Mouse (Mus musculus) embryonic facial prominence, embryonic 12.5 days (tissue): ENCODE data around the gene Epp13. TPM values are rescaled to one million over a fixed set of nuclear protein-coding genes. Genes with fewer than 3 reads are reported as not detected.
"Not testable (repeated sequence)": the region's sequence is repeated elsewhere in the genome, so short reads cannot be mapped to it uniquely, and the experiment has no call there.

Source experiments
- ATAC-seq: fragments of 200-750 bp; cut with Nextera tagmentation; 2 replicates; pipeline ENCODE4 v1.8.0; 2017; ENCODE audit not compliant: insufficient number of reproducible peaks, insufficient read depth, low FRiP score, low TSS enrichment
- H3K27ac ChIP-seq: fragments of 300-500 bp; sonication (generic); 2 replicates; pipeline ENCODE4 v1.5.1; 2016; ENCODE audit warnings: mild to moderate bottlenecking
- H3K27me3 ChIP-seq: fragments of 300-500 bp; sonication (generic); 2 replicates; pipeline ENCODE4 v1.6.1; 2016; ENCODE audit warnings: mild to moderate bottlenecking, moderate library complexity
- H3K36me3 ChIP-seq: fragments of 300-500 bp; sonication (generic); 2 replicates; pipeline ENCODE4 v1.6.1; 2016; ENCODE audit warnings: mild to moderate bottlenecking
- H3K4me1 ChIP-seq: fragments of 300-500 bp; sonication (generic); 2 replicates; pipeline ENCODE4 v1.6.1; 2016
- H3K4me2 ChIP-seq: fragments of 300-500 bp; sonication (generic); replicated peaks from 2 replicates; pipeline ENCODE4 v1.6.1; 2016; ENCODE audit warnings: mild to moderate bottlenecking, moderate library complexity
- H3K4me3 ChIP-seq: fragments of 300-500 bp; sonication (generic); 2 replicates; pipeline ENCODE4 v1.5.1; 2016; ENCODE audit warnings: mild to moderate bottlenecking
- H3K9ac ChIP-seq: fragments of 300-500 bp; sonication (generic); 2 replicates; pipeline ENCODE4 v1.6.1; 2016; ENCODE audit warnings: mild to moderate bottlenecking, moderate library complexity
- H3K9me3 ChIP-seq: fragments of 300-500 bp; sonication (generic); 2 replicates; pipeline ENCODE4 v1.6.1; 2016; ENCODE audit warnings: mild to moderate bottlenecking, moderate library complexity
- WGBS: fragments of 180-500 bp; shearing (Covaris S2); methylation state at CpG from one replicate; pipeline ENCODE4 v1.1.7; 2016; 5-methylcytosine and 5-hydroxymethylcytosine counted together
- polyA plus RNA-seq: library from polyadenylated mRNA; unstranded; fragments of >200 nt; fragmentation: Nextera tagmentation; extraction: Ambion mirVana; gene quantifications from 2 replicates; pipeline ENCODE4 v1.2.1, GENCODE M21; 2016

Gene Epp13
- polyA plus RNA-seq: not detected in 2 replicates

- Histone ChIP-seq H3K4me1 (no peaks in the 10 kb centered on the region), H3K27me3 (no peaks in the 10 kb centered on the region), H3K9ac (no peak within 1 kb of the TSS), H3K9me3 (peaks cover 7% of the 10 kb centered on the region), H3K4me3 (no peak within 1 kb of the TSS), H3K27ac (no peak within 1 kb of the TSS), H3K36me3 (no peaks in the 10 kb centered on the region), H3K4me2 (no peak within 1 kb of the TSS)
- no peak for ATAC-seq
- WGBS: 79% methylated on average over 6 of the region's 6 CpGs
Observed at GRCm38 (mm10) chr7:6252410-6252809, at the start of gene Epp13. Epp13 (plus strand) TSS chr7:6252710.

- WGBS: 71% methylated on average over 3 of the region's 3 CpGs
- H3K9ac ChIP-seq: no peak overlapping the region
- H3K4me3 ChIP-seq: no peak overlapping the region
- no peaks in the 10 kb centered on the region for H3K27me3 ChIP-seq
- H3K4me1 ChIP-seq: no peaks in the 10 kb centered on the region
- no peak overlapping the region for H3K27ac ChIP-seq
- peaks cover 5% of the 10 kb centered on the region; the same call in 1 of the 2 replicates for H3K9me3 ChIP-seq
- no peak for ATAC-seq
- no peaks in the 10 kb centered on the region for H3K36me3 ChIP-seq
- H3K4me2 ChIP-seq: no peak overlapping the region
Observed at GRCm38 (mm10) chr7:6204200-6204599, 48.3 kb upstream of the Epp13 start.

GRCm38 (mm10) chr7:6213144-6213543, 39.4 kb upstream of the Epp13 start:
- WGBS: 42% methylated on average over 5 of the region's 5 CpGs
- no peak overlapping the region for H3K4me3 ChIP-seq
- H3K4me1 ChIP-seq: no peaks in the 10 kb centered on the region
- H3K36me3 ChIP-seq: no peaks in the 10 kb centered on the region
- H3K4me2 ChIP-seq: no peak overlapping the region
- 0 out of 2 replicates have a peak, but pooled peaks cover 2% of the 10 kb centered on the region for H3K9me3 ChIP-seq
- no peak overlapping the region for H3K9ac ChIP-seq
- H3K27me3 ChIP-seq: no peaks in the 10 kb centered on the region
- no peak for ATAC-seq
- H3K27ac ChIP-seq: no peak overlapping the region

- not testable (repeated sequence) for H3K27me3 ChIP-seq, H3K36me3 ChIP-seq, H3K9me3 ChIP-seq, H3K9ac ChIP-seq, H3K27ac ChIP-seq, H3K4me3 ChIP-seq, H3K4me2 ChIP-seq, ATAC-seq, H3K4me1 ChIP-seq
- WGBS: 77% methylated on average over 4 of the region's 4 CpGs
Observed at GRCm38 (mm10) chr7:6214691-6215090, 37.8 kb upstream of the Epp13 start.

- ATAC-seq: no peak
- H3K9ac ChIP-seq: no peak overlapping the region
- H3K4me1 ChIP-seq: no peaks in the 10 kb centered on the region
- H3K4me2 ChIP-seq: no peak overlapping the region
- H3K27ac ChIP-seq: no peak overlapping the region
- no peaks in the 10 kb centered on the region for H3K27me3 ChIP-seq
- H3K36me3 ChIP-seq: no peaks in the 10 kb centered on the region
- WGBS: 54% methylated on average over 3 of the region's 3 CpGs
- H3K4me3 ChIP-seq: no peak overlapping the region
- H3K9me3 ChIP-seq: 0 out of 2 replicates have a peak, but pooled peaks cover 2% of the 10 kb centered on the region
Observed at GRCm38 (mm10) chr7:6220147-6220546, 32.4 kb upstream of the Epp13 start.

- Histone ChIP-seq H3K9me3 (0 out of 2 replicates have a peak, but pooled peaks cover 2% of the 10 kb centered on the region), H3K27ac (no peak within 1 kb of the TSS), H3K4me2 (no peak within 1 kb of the TSS), H3K9ac (no peak within 1 kb of the TSS), H3K36me3 (no peaks in the 10 kb centered on the region), H3K4me1 (no peaks in the 10 kb centered on the region), H3K27me3 (no peaks in the 10 kb centered on the region), H3K4me3 (no peak within 1 kb of the TSS)
- 92% methylated on average over 12 of the region's 12 CpGs for WGBS
- no peak for ATAC-seq
Observed at GRCm38 (mm10) chr7:6221978-6222377, 30.5 kb upstream of the Epp13 start, which contains the start of gene Zscan5b. Zscan5b (plus strand) TSS chr7:6222278.

GRCm38 (mm10) chr7:6228491-6228890, 24.0 kb upstream of the Epp13 start:
- ATAC-seq, H3K4me1 ChIP-seq, H3K9me3 ChIP-seq, H3K27me3 ChIP-seq, H3K4me3 ChIP-seq, H3K36me3 ChIP-seq, H3K4me2 ChIP-seq, H3K9ac ChIP-seq, H3K27ac ChIP-seq: not testable (repeated sequence)
- 59% methylated on average over 8 of the region's 8 CpGs for WGBS

- no peak overlapping the region for H3K27ac ChIP-seq
- no peaks in the 10 kb centered on the region for H3K4me1 ChIP-seq
- H3K9ac ChIP-seq: no peak overlapping the region
- ATAC-seq: no peak
- H3K4me3 ChIP-seq: no peak overlapping the region
- H3K9me3 ChIP-seq: no peaks in the 10 kb centered on the region
- no peaks in the 10 kb centered on the region for H3K36me3 ChIP-seq
- no peaks in the 10 kb centered on the region for H3K27me3 ChIP-seq
- no peak overlapping the region for H3K4me2 ChIP-seq
- 37% methylated on average over 11 of the region's 11 CpGs for WGBS
Observed at GRCm38 (mm10) chr7:6239787-6240186, 12.7 kb upstream of the Epp13 start.

- 15% methylated on average over 1 of the region's 1 CpGs for WGBS
- not testable (repeated sequence) for H3K9ac ChIP-seq, H3K4me3 ChIP-seq, H3K4me1 ChIP-seq, H3K27ac ChIP-seq, H3K27me3 ChIP-seq, H3K4me2 ChIP-seq, H3K9me3 ChIP-seq, ATAC-seq, H3K36me3 ChIP-seq
Observed at GRCm38 (mm10) chr7:6240841-6241425, 11.6 kb upstream of the Epp13 start.

GRCm38 (mm10) chr7:6244361-6245292, 7.9 kb upstream of the Epp13 start:
- Histone ChIP-seq H3K4me1 (no peaks in the 10 kb centered on the region), H3K27ac (no peak overlapping the region)

GRCm38 (mm10) chr7:6254451-6254850, 1.9 kb downstream of the Epp13 start:
- 85% methylated on average over 5 of the region's 5 CpGs for WGBS
- H3K36me3 ChIP-seq: no peaks in the 10 kb centered on the region

More at GRCm38 (mm10) chr7:6244361-6245292, 7.9 kb upstream of the Epp13 start:
- no peak for ATAC-seq
- Histone ChIP-seq H3K4me2 (no peak overlapping the region), H3K27me3 (no peaks in the 10 kb centered on the region), H3K36me3 (no peaks in the 10 kb centered on the region), H3K9me3 (no peaks in the 10 kb centered on the region), H3K9ac (no peak overlapping the region), H3K4me3 (no peak overlapping the region)
- WGBS: 48% methylated on average over 11 of the region's 11 CpGs

GRCm38 (mm10) chr7:6257386-6257785, 4.9 kb downstream of the Epp13 start:
- no peaks in the 10 kb centered on the region for H3K27me3 ChIP-seq
- H3K4me2 ChIP-seq: no peak overlapping the region
- WGBS: 81% methylated on average over 4 of the region's 4 CpGs
- no peak overlapping the region for H3K9ac ChIP-seq
- no peak overlapping the region for H3K4me3 ChIP-seq
- no peak overlapping the region for H3K27ac ChIP-seq
- ATAC-seq: no peak
- H3K36me3 ChIP-seq: no peaks in the 10 kb centered on the region
- peaks cover 7% of the 10 kb centered on the region for H3K9me3 ChIP-seq
- H3K4me1 ChIP-seq: no peaks in the 10 kb centered on the region

More at GRCm38 (mm10) chr7:6254451-6254850, 1.9 kb downstream of the Epp13 start:
- Histone ChIP-seq H3K27me3 (no peaks in the 10 kb centered on the region), H3K9me3 (peaks cover 7% of the 10 kb centered on the region), H3K4me3 (no peak overlapping the region), H3K27ac (no peak overlapping the region), H3K9ac (no peak overlapping the region), H3K4me2 (no peak overlapping the region), H3K4me1 (no peaks in the 10 kb centered on the region)
- no peak for ATAC-seq
